Mouse (Mus musculus): ENCODE measurements around the gene Rnls.

DNA sequence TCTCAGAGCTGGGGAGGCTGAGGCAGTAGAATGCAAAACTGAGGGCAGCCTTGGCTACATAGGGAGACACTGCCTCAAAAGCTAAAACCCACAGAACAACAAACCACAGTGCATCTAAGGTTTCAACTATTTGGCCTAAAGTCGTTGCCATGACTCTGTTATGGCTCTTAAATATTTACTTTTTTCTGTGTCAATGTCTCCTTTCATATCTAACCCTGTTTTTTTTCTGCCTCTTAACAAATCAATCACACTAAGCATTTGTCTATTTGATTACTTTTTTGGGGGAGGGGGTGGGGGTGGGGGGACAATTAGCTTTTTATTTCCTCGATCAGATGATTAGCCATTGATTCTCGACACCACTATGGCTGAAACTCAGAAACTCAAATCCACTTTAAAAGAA is 294.4 kb downstream of the Rnls start:
- no peak for TF ChIP-seq GATA1 (IDR thresholded peaks at IDR 0.05; ENCODE audit: borderline replicate concordance, low read length)
- TF ChIP-seq CTCF (IDR thresholded peaks at IDR 0.05; ENCODE audit: low read depth, low read length) = no peak
- TF ChIP-seq POLR2AphosphoS5 (IDR thresholded peaks at IDR 0.05; ENCODE audit: insufficient replicate concordance, low read depth, low read length) = no peak
- TF ChIP-seq TAL1 (conservative IDR thresholded peaks at IDR 0.05; ENCODE audit: low read depth, low read length) = no peak
